In genomic region chrX:101268755-101269124, GRCm38 (mm10) we compare ENCODE assay signal across 18 mouse cellular contexts. TPM values are rescaled to one million over a fixed set of nuclear protein-coding genes. Genes with fewer than 3 reads are reported as not detected.
A peak's percentile ranks its signal among the peaks of the same experiment; 100 is the strongest.
DNase-seq lines count a peak whose midpoint lies in the region; ATAC-seq and TF ChIP-seq lines count a peak whose summit lies in the region.
"Had no signal": no experiment of that assay in that cellular context is flagged by ENCODE, and none has a peak within 500 bp of the region (broad histone marks: within the 10 kb centered on the region; RNA-seq: fewer than 3 reads in every experiment).

Gene Gm20489, minus strand, starts transcription at chrX:101269023.

- DNase-seq in kidney, postnatal 10 days = no peak
- DNase-seq in CH12.LX (ENCODE audit: extremely low read depth) (no peak), MEL (ENCODE audit: low read depth, low spot score) (no peak)
- no peak for DNase-seq in liver, embryonic 14.5 days (ENCODE audit: low read depth in 3 of 3, low spot score in 3 of 3)
- no peak for DNase-seq in frontal cortex, adult 2 months (ENCODE audit: extremely low spot score in 1 of 2, low spot score in 1 of 2)
- DNase-seq in cerebellum, adult 2 months = no peak
- no peak for DNase-seq in left cerebral cortex, adult 18-20 months (ENCODE audit: low spot score in 2 of 2)
- DNase-seq: cerebellum, postnatal 36 days had no signal

- H3K79me2 ChIP-seq in CH12.LX (replicated peaks; ENCODE audit: control insufficient read depth, extremely low read depth, insufficient read depth, poor library complexity, severe bottlenecking) = peaks cover 28% of the 10 kb centered on the region
- H3K79me2 ChIP-seq in MEL (ENCODE audit: control insufficient read depth, insufficient read depth, low read length, poor library complexity) = no peaks in the 10 kb centered on the region; the same call in 1 of the 2 replicates

- TF ChIP-seq EP300 in CH12.LX (IDR thresholded peaks at IDR 0.05; ENCODE audit: low read length) = no peak
- TF ChIP-seq EP300 in MEL (IDR thresholded peaks at IDR 0.05; ENCODE audit: low read depth in 1 of 2, low read length in 2 of 2) = no peak
- no peak for TF ChIP-seq EP300 in liver, embryonic 14.5 days (IDR thresholded peaks at IDR 0.05; ENCODE audit: low read depth)

- H3K27ac ChIP-seq in kidney, embryonic 15.5 days = no peak within 1 kb of the TSS
- H3K27ac ChIP-seq in CH12.LX (ENCODE audit: insufficient read depth, low read depth) = peak within 1 kb of the TSS; percentile 96
- 0 out of 2 replicates have a peak within 1 kb of the TSS, but pooled peaks have one; percentile 4 for H3K27ac ChIP-seq in MEL (ENCODE audit: control insufficient read depth, low read depth, low read length)
- H3K27ac ChIP-seq in liver, embryonic 14.5 days = no peak within 1 kb of the TSS
- no peak within 1 kb of the TSS for H3K27ac ChIP-seq in cerebellum, adult 2 months (ENCODE audit: insufficient read depth, low read length)
- H3K27ac ChIP-seq: intestine, embryonic 15.5 days; layer of hippocampus, adult 2 months had no signal

- H3K4me2 ChIP-seq in kidney, embryonic 15.5 days = peak within 1 kb of the TSS; percentile 19; the same call in 1 of the 2 replicates
- peak within 1 kb of the TSS; percentile 66; the same call in 1 of the 2 replicates for H3K4me2 ChIP-seq in CH12.LX (ENCODE audit: insufficient read depth, low read depth, poor library complexity, severe bottlenecking)
- H3K4me2 ChIP-seq in liver, embryonic 14.5 days (ENCODE audit: low read depth) = peak within 1 kb of the TSS; percentile 19; the same call in 1 of the 2 replicates
- H3K4me2 ChIP-seq: intestine, embryonic 15.5 days had no signal

- no peak for ATAC-seq in kidney, embryonic 15.5 days (replicated peaks; ENCODE audit: low FRiP score)
- no peak for ATAC-seq in liver, embryonic 14.5 days (ENCODE audit: insufficient read depth)
- ATAC-seq: intestine, embryonic 15.5 days had no signal

- dilution Hi-C loops in CH12.LX (cut with MboI; ENCODE audit: extremely low pct_ligation_motif_present, extremely low pct_unique_long_range_greater_than_20kb, low sequenced_read_pairs) = no loop called here

- peaks cover 16% of the 10 kb centered on the region; the same call in 1 of the 2 replicates for H3K27me3 ChIP-seq in kidney, embryonic 15.5 days
- H3K27me3 ChIP-seq in CH12.LX (replicated peaks) = no peaks in the 10 kb centered on the region
- H3K27me3 ChIP-seq in MEL (ENCODE audit: control insufficient read depth in 1 of 2, insufficient read depth in 2 of 2, low read length in 2 of 2) = no peaks in the 10 kb centered on the region
- H3K27me3 ChIP-seq in liver, embryonic 14.5 days (ENCODE audit: control insufficient read depth, insufficient read depth, low read length) = no peaks in the 10 kb centered on the region; the same call in 1 of the 2 replicates
- no peaks in the 10 kb centered on the region for H3K27me3 ChIP-seq in cerebellum, adult 2 months (ENCODE audit: control insufficient read depth, insufficient read depth, low read length)

- 0 out of 2 replicates have a peak within 1 kb of the TSS, but pooled peaks have one; percentile 6 for H3K4me3 ChIP-seq in kidney, embryonic 15.5 days (replicated peaks)
- H3K4me3 ChIP-seq in CH12.LX (replicated peaks in 1 of 3; ENCODE audit: low read depth in 2 of 3, low read length in 2 of 3, poor library complexity in 1 of 3) (peak within 1 kb of the TSS; percentile 64 to 88 (median 82)), MEL (ENCODE audit: control insufficient read depth in 1 of 2, insufficient read depth in 1 of 2, low read depth in 2 of 2, low read length in 2 of 2) (peak within 1 kb of the TSS; percentile 22 to 33; a peak in 3 of 4 replicates)
- H3K4me3 ChIP-seq in liver, embryonic 14.5 days (ENCODE audit: insufficient read depth in 1 of 2, low read depth in 2 of 2, low read length in 2 of 2) = peak within 1 kb of the TSS; percentile 10 to 35; a peak in 2 of 4 replicates
- H3K4me3 ChIP-seq in cerebellum, adult 2 months (replicated peaks; ENCODE audit: insufficient read depth, low read depth, low read length) = no peak within 1 kb of the TSS
- H3K4me3 ChIP-seq: intestine, embryonic 15.5 days; layer of hippocampus, adult 2 months had no signal

- peaks cover 17% of the 10 kb centered on the region for H3K4me1 ChIP-seq in kidney, embryonic 15.5 days
- H3K4me1 ChIP-seq in CH12.LX (ENCODE audit: control insufficient read depth in 1 of 2, insufficient read depth in 2 of 2) (peaks cover 2 to 43% of the 10 kb centered on the region in 2 experiments; a peak in 2 of 4 replicates), MEL (ENCODE audit: control insufficient read depth in 1 of 2, insufficient read depth in 2 of 2, low read length in 2 of 2) (peaks cover 6 to 10% of the 10 kb centered on the region in 2 experiments; a peak in 3 of 4 replicates)
- peaks cover 0 to 15% of the 10 kb centered on the region in 2 experiments; a peak in 2 of 4 replicates for H3K4me1 ChIP-seq in liver, embryonic 14.5 days (replicated peaks; ENCODE audit: control insufficient read depth in 2 of 2, insufficient read depth in 2 of 2, low read length in 1 of 2)
- H3K4me1 ChIP-seq in cerebellum, adult 2 months (ENCODE audit: control insufficient read depth, insufficient read depth, low read length) = no peaks in the 10 kb centered on the region
- H3K4me1 ChIP-seq: intestine, embryonic 15.5 days had no signal

- no peak for TF ChIP-seq CTCF in CH12.LX (conservative IDR thresholded peaks at IDR 0.05 in 1 of 2, IDR thresholded peaks at IDR 0.05 in 1 of 2; ENCODE audit: low read depth in 2 of 2, low read length in 2 of 2)
- no peak for TF ChIP-seq CTCF in MEL (IDR thresholded peaks at IDR 0.05 in 2 of 3, conservative IDR thresholded peaks at IDR 0.05 in 1 of 3; ENCODE audit: control insufficient read depth in 1 of 3, insufficient read depth in 1 of 3, low read depth in 2 of 3, low read length in 3 of 3, poor library complexity in 1 of 3, severe bottlenecking in 1 of 3)
- no peak for TF ChIP-seq CTCF in liver, embryonic 14.5 days (IDR thresholded peaks at IDR 0.05; ENCODE audit: low read depth)
- TF ChIP-seq CTCF in cerebellum, adult 2 months (IDR thresholded peaks at IDR 0.05; ENCODE audit: borderline replicate concordance, insufficient read depth, low read depth, low read length) = no peak

- TF ChIP-seq POLR2A in CH12.LX (IDR thresholded peaks at IDR 0.05; ENCODE audit: low read depth, low read length) (no peak), MEL (IDR thresholded peaks at IDR 0.05; ENCODE audit: control insufficient read depth in 1 of 2, insufficient read depth in 1 of 2, low read depth in 1 of 2, low read length in 2 of 2, poor library complexity in 1 of 2) (no peak)
- TF ChIP-seq POLR2A in cerebellum, adult 2 months (IDR thresholded peaks at IDR 0.05; ENCODE audit: borderline replicate concordance, insufficient read depth, low read length) = no peak

- in situ Hi-C loops in CH12.LX (cut with MboI; ENCODE audit: low pct_ligation_motif_present, low pct_unique_long_range_greater_than_20kb, low sequenced_read_pairs) = no loop called here

- H3K9me3 ChIP-seq in kidney, embryonic 15.5 days (replicated peaks) = no peaks in the 10 kb centered on the region
- no peaks in the 10 kb centered on the region for H3K9me3 ChIP-seq in CH12.LX (replicated peaks; ENCODE audit: low read length)
- no peaks in the 10 kb centered on the region for H3K9me3 ChIP-seq in MEL (replicated peaks; ENCODE audit: insufficient read depth, low read length)
- H3K9me3 ChIP-seq in liver, embryonic 14.5 days (ENCODE audit: control insufficient read depth, low read length) = no peaks in the 10 kb centered on the region
- H3K9me3 ChIP-seq: G1E; intestine, embryonic 15.5 days had no signal

- WGBS in kidney, embryonic 15.5 days = 50% methylated on average over 3 of the region's 3 CpGs
- WGBS in liver, embryonic 14.5 days (ENCODE audit: insufficient replicate concordance) = 24% methylated on average over 3 of the region's 3 CpGs
- 69% methylated on average over 3 of the region's 3 CpGs for WGBS in cerebellum, adult 2 months

- H3K36me3 ChIP-seq in kidney, embryonic 15.5 days = no peaks in the 10 kb centered on the region
- peaks cover 21 to 26% of the 10 kb centered on the region in 2 experiments for H3K36me3 ChIP-seq in CH12.LX (replicated peaks in 1 of 2; ENCODE audit: control insufficient read depth in 1 of 2, insufficient read depth in 1 of 2, low read length in 1 of 2)
- H3K36me3 ChIP-seq in MEL (ENCODE audit: control insufficient read depth in 1 of 2, insufficient read depth in 2 of 2, low read length in 2 of 2) = peaks cover 0 to 9% of the 10 kb centered on the region in 2 experiments; a peak in 2 of 4 replicates
- H3K36me3 ChIP-seq in liver, embryonic 14.5 days (replicated peaks; ENCODE audit: control insufficient read depth, insufficient read depth, low read depth) = no peaks in the 10 kb centered on the region
- H3K36me3 ChIP-seq: G1E; intestine, embryonic 15.5 days had no signal

- TF ChIP-seq RAD21 in CH12.LX (IDR thresholded peaks at IDR 0.05; ENCODE audit: low read depth, low read length) (no peak), MEL (IDR thresholded peaks at IDR 0.05; ENCODE audit: low read depth, low read length) (no peak)

- H3K9ac ChIP-seq in kidney, embryonic 15.5 days = no peak within 1 kb of the TSS
- H3K9ac ChIP-seq in CH12.LX (ENCODE audit: insufficient read depth, low read depth) (peak within 1 kb of the TSS; percentile 97), MEL (ENCODE audit: control insufficient read depth, low read depth, low read length, poor library complexity, severe bottlenecking) (peak within 1 kb of the TSS; percentile 31)
- H3K9ac ChIP-seq in liver, embryonic 14.5 days (replicated peaks) = no peak within 1 kb of the TSS
- H3K9ac ChIP-seq: intestine, embryonic 15.5 days had no signal

TF ChIP-seq in CH12.LX, 34 proteins besides CTCF, POLR2A, EP300 and RAD21 (continues in another document):
- TF ChIP-seq POLR2AphosphoS2 (IDR thresholded peaks at IDR 0.05; ENCODE audit: low read depth, low read length) (no peak), MEF2A (IDR thresholded peaks at IDR 0.05; ENCODE audit: borderline replicate concordance, low read depth, low read length) (no peak)

TF ChIP-seq in MEL, 35 proteins besides CTCF, POLR2A, EP300 and RAD21 (continues in another document):
- TF ChIP-seq HCFC1 (IDR thresholded peaks at IDR 0.05; ENCODE audit: low read depth, low read length) = no peak
- TF ChIP-seq ETS1 (IDR thresholded peaks at IDR 0.05; ENCODE audit: low read depth, low read length) = no peak
- no peak for TF ChIP-seq NELFE (IDR thresholded peaks at IDR 0.05; ENCODE audit: low read depth, low read length)

RNA-seq across cellular contexts. Expression of gene Gm20489, which starts in this region (rescaled TPM):
- polyA plus RNA-seq in kidney, embryonic 15.5 days (2015; fragmentation: Nextera tagmentation; extraction: Ambion mirVana) = not detected in 2 replicates
- total RNA-seq in CH12.LX (2012; rRNA removed) = not detected in 2 replicates
- total RNA-seq in CH12.LX (2014; rRNA removed) = not detected in 2 replicates
- polyA plus RNA-seq in CH12.LX (2012; ENCODE audit: insufficient read length, low read depth) = 0.30 TPM in 1 of 2 replicates, not detected in the other
- total RNA-seq in MEL (2012; rRNA removed) = not detected in 2 replicates
- polyA plus RNA-seq in MEL (2012; ENCODE audit: insufficient read depth in 1 of 2, insufficient read length in 2 of 2, low read depth in 1 of 2, low replicate concordance in 2 of 2, missing spikeins in 1 of 2) = not detected
- polyA plus RNA-seq in liver, embryonic 14.5 days (2012; rRNA removed) = not detected in 2 replicates
- polyA plus RNA-seq in liver, embryonic 14.5 days (2014; fragmentation: Nextera tagmentation; extraction: Ambion mirVana) = not detected in 2 replicates
- polyA plus RNA-seq in frontal cortex, adult 2 months (2012; rRNA removed) = not detected in 2 replicates
- not detected in 2 replicates for polyA plus RNA-seq in cerebellum, adult 2 months (2012; rRNA removed)
- total RNA-seq in left cerebral cortex, adult 18-20 months (2021) = not detected
- total RNA-seq: G1E; layer of hippocampus, adult 2 months; left cerebral cortex, postnatal 36 days; megakaryocyte-erythroid progenitor cell, adult 5-6 weeks had no signal
- polyA plus RNA-seq: activated CD4-positive, CD25-positive, alpha-beta regulatory T cell, adult 4 months; embryonic facial prominence, embryonic 14.5 days; G1E; gonadal fat pad, adult 2 months; intestine, embryonic 15.5 days; thymus, postnatal 0 days had no signal

Comparison
In these comparisons a context has a peak if more than half of its experiments do, and no peak if none do; other contexts are left out.
1. H3K27ac ChIP-seq: peak in CH12.LX (single experiment) and MEL (single experiment); none in kidney, embryonic 15.5 days (single experiment), liver, embryonic 14.5 days (single experiment) and cerebellum, adult 2 months (single experiment).
2. H3K9ac ChIP-seq: peak in CH12.LX (single experiment) and MEL (single experiment); none in kidney, embryonic 15.5 days (single experiment) and liver, embryonic 14.5 days (single experiment).
3. Peak in every context shown above with its lines, with median percentiles within 50 percentile points of each other: H3K4me2 ChIP-seq.